Mouse (Mus musculus) left cerebral cortex, postnatal 10 days (tissue): ENCODE data around the gene Hes1. TPM values are rescaled to one million over a fixed set of nuclear protein-coding genes. Genes with fewer than 3 reads are reported as not detected.

Source experiments
- DNase-seq, 2 experiments: peaks; one replicate each; pipeline ENCODE4 v3.0.0; 2021 to 2022; ENCODE audit warnings: low spot score in 2 of 2, mixed read lengths in 1 of 2; ENCODE audit errors: extremely low spot score in 1 of 2
- intact Hi-C: fragments of 180-260 bp; cut with DNase I; formaldehyde crosslinking; loops from one replicate; pipeline ENCODE4 v1.15.1; 2025
- total RNA-seq, 2 experiments: library from RNA; stranded (reverse); gene quantifications; 2 replicates each; pipeline ENCODE4 v1.2.3; 2021

The Hes1 gene
- 10 to 100 TPM; 16.5 to 18.3 TPM for total RNA-seq

- intact Hi-C loops, result loop anchor here (2.0 to 10.0 kb wide), 3 partner anchors 55 to 229 kb away; no protein-coding TSS in a partner anchor
- peak; percentile 74 to 96 for DNase-seq
Measured at GRCm38 (mm10) chr16:30063984-30064453, at the start of gene Hes1. Gene Hes1 (plus strand): TSS chr16:30064384.

- intact Hi-C loops, result no loop called here
- DNase-seq, result no peak
Measured at GRCm38 (mm10) chr16:30016064-30016463, 48.1 kb upstream of the Hes1 start.

- no peak for DNase-seq
- intact Hi-C loops, result no loop called here
Measured at GRCm38 (mm10) chr16:30020124-30020523, 44.1 kb upstream of the Hes1 start.

GRCm38 (mm10) chr16:30022352-30022751 lies 41.8 kb upstream of the Hes1 start:
- intact Hi-C loops, result no loop called here
- no peak for DNase-seq

GRCm38 (mm10) chr16:30022890-30023797 lies 41.0 kb upstream of the Hes1 start:
- no peak for DNase-seq
- intact Hi-C loops, result no loop called here

GRCm38 (mm10) chr16:30024681-30025262 lies 39.4 kb upstream of the Hes1 start:
- no peak for DNase-seq
- intact Hi-C loops, result no loop called here

- no peak for DNase-seq
- intact Hi-C loops, result no loop called here
Measured at GRCm38 (mm10) chr16:30028184-30028583, 36.0 kb upstream of the Hes1 start.

- intact Hi-C loops, result no loop called here
- DNase-seq, result no peak
Measured at GRCm38 (mm10) chr16:30029264-30030003, 34.8 kb upstream of the Hes1 start.

GRCm38 (mm10) chr16:30032326-30032904 lies 31.8 kb upstream of the Hes1 start:
- DNase-seq, result no peak
- intact Hi-C loops, result no loop called here

GRCm38 (mm10) chr16:30033390-30033789 lies 30.8 kb upstream of the Hes1 start:
- DNase-seq, result no peak
- intact Hi-C loops, result no loop called here

- DNase-seq, result no peak
- intact Hi-C loops, result no loop called here
Measured at GRCm38 (mm10) chr16:30034001-30034400, 30.2 kb upstream of the Hes1 start.

- intact Hi-C loops, result no loop called here
- DNase-seq, result no peak
Measured at GRCm38 (mm10) chr16:30034521-30034920, 29.7 kb upstream of the Hes1 start.

GRCm38 (mm10) chr16:30034979-30035440 lies 29.2 kb upstream of the Hes1 start:
- intact Hi-C loops, result no loop called here
- no peak for DNase-seq

- intact Hi-C loops, result no loop called here
- no peak for DNase-seq
Measured at GRCm38 (mm10) chr16:30036104-30036503, 28.1 kb upstream of the Hes1 start.

- DNase-seq, result no peak
- intact Hi-C loops, result no loop called here
Measured at GRCm38 (mm10) chr16:30038663-30039593, 25.3 kb upstream of the Hes1 start.

- DNase-seq, result no peak
- intact Hi-C loops, result no loop called here
Measured at GRCm38 (mm10) chr16:30039841-30040240, 24.3 kb upstream of the Hes1 start.

- no peak for DNase-seq
- intact Hi-C loops, result no loop called here
Measured at GRCm38 (mm10) chr16:30042859-30043258, 21.3 kb upstream of the Hes1 start.

- intact Hi-C loops, result no loop called here
- no peak for DNase-seq
Measured at GRCm38 (mm10) chr16:30045615-30046014, 18.6 kb upstream of the Hes1 start.
